Mouse (Mus musculus) myocyte (in vitro differentiated cells): Measurements from ENCODE around the gene Tspan5.

Source experiments
- CEBPB ChIP-seq: IDR thresholded peaks from 2 replicates; pipeline ENCODE4 v1.6.1; 2011; ENCODE audit warnings: mild to moderate bottlenecking, moderate library complexity; ENCODE audit not compliant: poor library complexity, insufficient read depth, severe bottlenecking
- E2F4 ChIP-seq: IDR thresholded peaks from one replicate; pipeline ENCODE4 v1.6.1; 2011; ENCODE audit warnings: mild to moderate bottlenecking, control low read depth, moderate library complexity; ENCODE audit not compliant: insufficient read depth
- MAX ChIP-seq: IDR thresholded peaks from one replicate; pipeline ENCODE4 v1.6.1; 2011; ENCODE audit warnings: low read depth, mild to moderate bottlenecking, control low read depth
- MYOD1 ChIP-seq, 3 experiments: IDR thresholded peaks; one replicate each; pipeline ENCODE4 v1.6.1; 2011; ENCODE audit warnings: control low read depth in 2 of 3, low read depth in 2 of 3, mild to moderate bottlenecking in 2 of 3, moderate library complexity in 1 of 3; ENCODE audit not compliant: insufficient read length in 2 of 3, control insufficient read depth in 1 of 3
- MYOG ChIP-seq, 3 experiments: IDR thresholded peaks; one replicate each; pipeline ENCODE4 v1.6.1; 2011; ENCODE audit warnings: control low read depth in 2 of 3, low read depth in 2 of 3, mild to moderate bottlenecking in 2 of 3; ENCODE audit not compliant: insufficient read length in 2 of 3, control insufficient read depth in 1 of 3, insufficient read depth in 1 of 3
- POLR2A ChIP-seq: IDR thresholded peaks from one replicate; pipeline ENCODE4 v1.6.1; 2011; ENCODE audit warnings: low read depth, mild to moderate bottlenecking, control low read depth, moderate library complexity; ENCODE audit not compliant: insufficient read length
- POLR2AphosphoS2 ChIP-seq: IDR thresholded peaks from one replicate; pipeline ENCODE4 v1.6.1; 2011; ENCODE audit warnings: low read depth, control low read depth; ENCODE audit not compliant: insufficient read length
- REST ChIP-seq: IDR thresholded peaks from one replicate; pipeline ENCODE4 v1.6.1; 2011; ENCODE audit warnings: mild to moderate bottlenecking, control low read depth, moderate library complexity; ENCODE audit not compliant: insufficient read depth, insufficient read length
- TCF12 ChIP-seq: IDR thresholded peaks from one replicate; pipeline ENCODE4 v1.6.1; 2011; ENCODE audit warnings: mild to moderate bottlenecking, control low read depth; ENCODE audit not compliant: poor library complexity, insufficient read depth, severe bottlenecking
- TCF3 ChIP-seq: IDR thresholded peaks from one replicate; pipeline ENCODE4 v1.6.1; 2011; ENCODE audit warnings: low read depth, control low read depth; ENCODE audit not compliant: insufficient read length
- USF1 ChIP-seq: IDR thresholded peaks from one replicate; pipeline ENCODE4 v1.6.1; 2011; ENCODE audit warnings: low read depth, mild to moderate bottlenecking, control low read depth, moderate library complexity

DNA sequence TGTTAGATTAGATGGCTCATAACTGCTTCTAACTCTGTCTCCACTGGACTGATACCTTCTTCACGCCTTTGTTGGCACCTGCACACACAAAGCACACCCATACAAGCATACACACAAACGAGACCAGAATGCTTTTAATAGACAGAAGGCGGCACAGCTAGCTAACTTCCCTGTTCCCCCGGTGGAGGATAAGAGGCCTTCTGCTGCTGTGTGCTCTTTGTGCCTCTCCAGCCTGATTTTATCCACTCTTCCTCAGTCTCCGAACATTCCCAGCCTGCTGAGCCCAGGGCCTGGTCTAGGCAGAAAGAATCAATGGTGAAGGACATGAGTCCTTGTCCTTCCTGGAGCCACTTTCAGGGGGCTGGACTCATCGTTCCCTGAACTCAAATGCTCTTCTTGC lies 83.3 kb downstream of the Tspan5 start:
- TF ChIP-seq POLR2A (no peak), E2F4 (no peak), POLR2AphosphoS2 (no peak), MAX (no peak), CEBPB (no peak), USF1 (no peak), TCF12 (no peak), MYOG (IDR thresholded peaks at IDR 0.05; ENCODE audit: control insufficient read depth in 1 of 3, insufficient read depth in 1 of 3, insufficient read length in 2 of 3, low read depth in 2 of 3) (no peak), TCF3 (no peak), MYOD1 (IDR thresholded peaks at IDR 0.05; ENCODE audit: control insufficient read depth in 1 of 3, insufficient read length in 2 of 3, low read depth in 2 of 3) (no peak), REST (no peak)
